Mouse (Mus musculus) stomach, postnatal 0 days (tissue): ENCODE measurements around the gene Cyb5rl.

Source experiments
- CTCF ChIP-seq: IDR thresholded peaks from 2 replicates; pipeline ENCODE4 v1.5.1; 2016; ENCODE audit warnings: antibody characterized with exemption, low read depth, mild to moderate bottlenecking, moderate library complexity
- EP300 ChIP-seq: optimal IDR thresholded peaks from 2 replicates; pipeline ENCODE3; 2016; ENCODE audit warnings: antibody characterized with exemption

GRCm38 (mm10) chr4:107042304-107042703, 24.5 kb upstream of the Cyb5rl start:
- TF ChIP-seq CTCF (no peak), EP300 (no peak)
